Mouse (Mus musculus): ENCODE results near the gene Ifnar2. TPM values are rescaled to one million over a fixed set of nuclear protein-coding genes. Genes with fewer than 3 reads are reported as not detected.

The Ifnar2 gene
- polyA plus RNA-seq, 1 experiment from 2014 or later = 75.5 TPM

DNA sequence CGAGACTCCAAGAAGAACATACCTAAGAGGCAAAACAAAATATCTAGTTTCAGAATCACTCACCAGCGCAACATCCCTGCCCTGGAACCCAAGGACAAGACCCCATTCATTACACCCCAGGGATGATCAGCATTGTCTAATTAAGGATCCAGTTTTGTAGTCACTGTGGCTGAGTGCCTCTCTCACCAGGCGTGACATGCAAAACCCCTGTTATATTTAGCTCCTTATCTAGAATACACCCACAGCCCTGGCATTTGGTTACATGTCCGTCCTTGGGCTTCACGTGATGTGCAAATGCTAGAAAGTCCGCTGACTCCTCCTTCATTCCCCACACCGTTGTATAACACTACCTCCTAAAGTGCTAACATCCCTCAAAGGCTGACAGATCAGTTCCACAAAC is 44.4 kb downstream of the Ifnar2 start:
- Histone ChIP-seq H3K27me3 (replicated peaks; ENCODE audit: control insufficient read depth, insufficient read depth, low read length) (no peaks in the 10 kb centered on the region), H3K4me3 (ENCODE audit: low read depth, low read length) (no peak overlapping the region), H3K4me1 (replicated peaks; ENCODE audit: control insufficient read depth, insufficient read depth, low read length) (peaks cover 7% of the 10 kb centered on the region; the same call in 1 of the 2 replicates), H3K9me3 (ENCODE audit: control insufficient read depth) (no peaks in the 10 kb centered on the region), H3K36me3 (ENCODE audit: control insufficient read depth, insufficient read depth) (peaks cover 81% of the 10 kb centered on the region), H3K4me2 (replicated peaks; ENCODE audit: low read depth) (no peak overlapping the region), H3K9ac (ENCODE audit: low read depth, low read length) (no peak overlapping the region), H3K27ac (ENCODE audit: low read depth, low read length) (no peak overlapping the region)
- 66% methylated on average over 7 of the region's 7 CpGs for WGBS
- ATAC-seq = no peak
- no peak for TF ChIP-seq CTCF (IDR thresholded peaks at IDR 0.05; ENCODE audit: low read depth)

- no peak overlapping the region for H3K4me3 ChIP-seq (ENCODE audit: low read depth, low read length)
- no peak overlapping the region for H3K9ac ChIP-seq (ENCODE audit: low read depth, low read length)
- no peak for ATAC-seq
- H3K36me3 ChIP-seq (ENCODE audit: control insufficient read depth, insufficient read depth) = peaks cover 86% of the 10 kb centered on the region
- no peak for TF ChIP-seq CTCF (IDR thresholded peaks at IDR 0.05; ENCODE audit: low read depth)
- 77% methylated on average over 5 of the region's 5 CpGs for WGBS
- H3K9me3 ChIP-seq (ENCODE audit: control insufficient read depth) = no peaks in the 10 kb centered on the region
- H3K4me2 ChIP-seq (replicated peaks; ENCODE audit: low read depth) = no peak overlapping the region
- H3K4me1 ChIP-seq (replicated peaks; ENCODE audit: control insufficient read depth, insufficient read depth, low read length) = 0 out of 2 replicates have a peak, but pooled peaks cover 1% of the 10 kb centered on the region
- H3K27ac ChIP-seq (ENCODE audit: low read depth, low read length) = no peak overlapping the region
- H3K27me3 ChIP-seq (replicated peaks; ENCODE audit: control insufficient read depth, insufficient read depth, low read length) = no peaks in the 10 kb centered on the region
Observed at GRCm38 (mm10) chr16:91418531-91418930, 45.9 kb downstream of the Ifnar2 start.

DNA sequence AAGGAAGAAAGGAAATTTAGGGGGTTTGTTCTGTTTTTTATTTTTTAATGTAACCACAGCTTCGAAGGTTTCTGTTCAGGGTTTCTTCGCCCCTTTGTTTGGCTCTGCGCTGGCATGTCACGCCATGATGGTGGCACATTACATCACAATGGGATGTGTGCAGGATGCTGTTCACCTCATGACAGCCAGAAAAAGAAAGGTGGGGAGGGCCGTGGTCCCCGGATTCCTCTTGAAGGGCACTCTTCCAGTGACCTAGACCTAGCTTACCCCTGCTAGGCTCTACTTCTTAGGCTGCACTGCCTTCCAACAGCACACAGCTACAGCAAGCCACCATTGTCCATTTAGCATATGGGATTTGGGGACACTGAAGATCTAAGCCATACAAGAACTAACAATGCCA is 53.2 kb downstream of the Ifnar2 start:
- TF ChIP-seq CTCF (IDR thresholded peaks at IDR 0.05; ENCODE audit: low read depth) = no peak
- H3K27ac ChIP-seq (ENCODE audit: low read depth, low read length) = no peak overlapping the region
- peaks cover 64% of the 10 kb centered on the region for H3K36me3 ChIP-seq (ENCODE audit: control insufficient read depth, insufficient read depth)
- ATAC-seq = no peak
- H3K27me3 ChIP-seq (replicated peaks; ENCODE audit: control insufficient read depth, insufficient read depth, low read length) = no peaks in the 10 kb centered on the region
- WGBS = 95% methylated on average over 6 of the region's 6 CpGs
- no peaks in the 10 kb centered on the region for H3K4me1 ChIP-seq (replicated peaks; ENCODE audit: control insufficient read depth, insufficient read depth, low read length)
- no peaks in the 10 kb centered on the region for H3K9me3 ChIP-seq (ENCODE audit: control insufficient read depth)
- H3K9ac ChIP-seq (ENCODE audit: low read depth, low read length) = no peak overlapping the region
- H3K4me3 ChIP-seq (ENCODE audit: low read depth, low read length) = no peak overlapping the region
- H3K4me2 ChIP-seq (replicated peaks; ENCODE audit: low read depth) = no peak overlapping the region

- H3K4me3 ChIP-seq (ENCODE audit: low read depth, low read length) = no peak overlapping the region
- H3K4me2 ChIP-seq (replicated peaks; ENCODE audit: low read depth) = no peak overlapping the region
- WGBS = 90% methylated on average over 4 of the region's 4 CpGs
- no peak for TF ChIP-seq CTCF (IDR thresholded peaks at IDR 0.05; ENCODE audit: low read depth)
- H3K4me1 ChIP-seq (replicated peaks; ENCODE audit: control insufficient read depth, insufficient read depth, low read length) = no peaks in the 10 kb centered on the region
- H3K36me3 ChIP-seq (ENCODE audit: control insufficient read depth, insufficient read depth) = peaks cover 58% of the 10 kb centered on the region
- ATAC-seq = no peak
- H3K27ac ChIP-seq (ENCODE audit: low read depth, low read length) = no peak overlapping the region
- no peak overlapping the region for H3K9ac ChIP-seq (ENCODE audit: low read depth, low read length)
- H3K9me3 ChIP-seq (ENCODE audit: control insufficient read depth) = no peaks in the 10 kb centered on the region
- no peaks in the 10 kb centered on the region for H3K27me3 ChIP-seq (replicated peaks; ENCODE audit: control insufficient read depth, insufficient read depth, low read length)
Observed at GRCm38 (mm10) chr16:91426586-91426985, 54.0 kb downstream of the Ifnar2 start.

- TF ChIP-seq CTCF (IDR thresholded peaks at IDR 0.05; ENCODE audit: low read depth) = no peak
- Histone ChIP-seq H3K27me3 (replicated peaks; ENCODE audit: control insufficient read depth, insufficient read depth, low read length) (no peaks in the 10 kb centered on the region), H3K4me1 (replicated peaks; ENCODE audit: control insufficient read depth, insufficient read depth, low read length) (no peaks in the 10 kb centered on the region), H3K9me3 (ENCODE audit: control insufficient read depth) (no peaks in the 10 kb centered on the region), H3K36me3 (ENCODE audit: control insufficient read depth, insufficient read depth) (peaks cover 50% of the 10 kb centered on the region), H3K27ac (ENCODE audit: low read depth, low read length) (no peak overlapping the region), H3K4me3 (ENCODE audit: low read depth, low read length) (no peak overlapping the region), H3K4me2 (replicated peaks; ENCODE audit: low read depth) (no peak overlapping the region), H3K9ac (ENCODE audit: low read depth, low read length) (no peak overlapping the region)
- no peak for ATAC-seq
- 74% methylated on average over 5 of the region's 5 CpGs for WGBS
Observed at GRCm38 (mm10) chr16:91427461-91427860, 54.9 kb downstream of the Ifnar2 start.

- Histone ChIP-seq H3K4me1 (replicated peaks; ENCODE audit: control insufficient read depth, insufficient read depth, low read length) (peaks cover 4% of the 10 kb centered on the region; the same call in 1 of the 2 replicates), H3K36me3 (ENCODE audit: control insufficient read depth, insufficient read depth) (peaks cover 42% of the 10 kb centered on the region), H3K9me3 (ENCODE audit: control insufficient read depth) (no peaks in the 10 kb centered on the region), H3K4me2 (replicated peaks; ENCODE audit: low read depth) (no peak overlapping the region), H3K27ac (ENCODE audit: low read depth, low read length) (no peak overlapping the region), H3K4me3 (ENCODE audit: low read depth, low read length) (no peak overlapping the region), H3K9ac (ENCODE audit: low read depth, low read length) (no peak overlapping the region), H3K27me3 (replicated peaks; ENCODE audit: control insufficient read depth, insufficient read depth, low read length) (no peaks in the 10 kb centered on the region)
- no peak for TF ChIP-seq CTCF (IDR thresholded peaks at IDR 0.05; ENCODE audit: low read depth)
- ATAC-seq = no peak
- WGBS = 71% methylated on average over 8 of the region's 8 CpGs
Observed at GRCm38 (mm10) chr16:91428259-91428865, 55.8 kb downstream of the Ifnar2 start.

Data from intestine, postnatal 0 days (tissue).